Mouse (Mus musculus): Measurements from ENCODE around the gene Hist1h2ae. TPM values are rescaled to one million over a fixed set of nuclear protein-coding genes. Genes with fewer than 3 reads are reported as not detected.

Gene Hist1h2ae
- polyA plus RNA-seq, 1 experiment from 2014 or later: 1.7 TPM

Other genes starting within 250 kb of the Hist1h2ae start
- 11.3 TPM for gene Zfp322a, start 202.0 kb downstream of the Hist1h2ae start, polyA plus RNA-seq (2017; shearing (Covaris generic))
- gene Abt1, start 147.4 kb downstream of the Hist1h2ae start, polyA plus RNA-seq (2017; shearing (Covaris generic)): 14.7 TPM
- not detected for gene Btn1a1, start 105.3 kb downstream of the Hist1h2ae start, polyA plus RNA-seq (2017; shearing (Covaris generic))
- gene Btn2a2, start 82.4 kb downstream of the Hist1h2ae start, polyA plus RNA-seq (2017; shearing (Covaris generic)): not detected
- gene Hist1h4h, start 40.2 kb downstream of the Hist1h2ae start, polyA plus RNA-seq (2017; shearing (Covaris generic)): 4.7 TPM
- gene Hist1h2af, start 37.3 kb downstream of the Hist1h2ae start, polyA plus RNA-seq (2017; shearing (Covaris generic)): not detected
- not detected for gene Hist1h3g, start 35.8 kb downstream of the Hist1h2ae start, polyA plus RNA-seq (2017; shearing (Covaris generic))
- 0.29 TPM for gene Hist1h2bh, start 27.8 kb downstream of the Hist1h2ae start, polyA plus RNA-seq (2017; shearing (Covaris generic))
- gene Hist1h3f, start 27.2 kb downstream of the Hist1h2ae start, polyA plus RNA-seq (2017; shearing (Covaris generic)): 1.1 TPM
- gene Hist1h4f, start 19.6 kb downstream of the Hist1h2ae start, polyA plus RNA-seq (2017; shearing (Covaris generic)): not detected
- gene Hist1h1d, start 18.0 kb downstream of the Hist1h2ae start, polyA plus RNA-seq (2017; shearing (Covaris generic)): 0.21 TPM
- gene Hist1h3e, start 8.9 kb downstream of the Hist1h2ae start, polyA plus RNA-seq (2017; shearing (Covaris generic)): 2.8 TPM
- gene Hist1h2bg, start 176 bp upstream of the Hist1h2ae start, polyA plus RNA-seq (2017; shearing (Covaris generic)): 3.7 TPM
- gene Hist1h2bf, start 3.0 kb upstream of the Hist1h2ae start, polyA plus RNA-seq (2017; shearing (Covaris generic)): not detected
- gene Hist1h2ad, start 3.2 kb upstream of the Hist1h2ae start, polyA plus RNA-seq (2017; shearing (Covaris generic)): 0.70 TPM
- not detected for gene Hist1h3d, start 4.5 kb upstream of the Hist1h2ae start, polyA plus RNA-seq (2017; shearing (Covaris generic))
- 14.8 TPM for gene Hist1h4d, start 10.4 kb upstream of the Hist1h2ae start, polyA plus RNA-seq (2017; shearing (Covaris generic))
- gene Hist1h2be, start 49.9 kb upstream of the Hist1h2ae start, polyA plus RNA-seq (2017; shearing (Covaris generic)): 2.0 TPM
- 4.4 TPM for gene Hist1h1e, start 51.3 kb upstream of the Hist1h2ae start, polyA plus RNA-seq (2017; shearing (Covaris generic))
- 0.29 TPM for gene Hist1h2ac, start 112.7 kb upstream of the Hist1h2ae start, polyA plus RNA-seq (2017; shearing (Covaris generic))
- 10.1 TPM for gene Hist1h2bc, start 113.0 kb upstream of the Hist1h2ae start, polyA plus RNA-seq (2017; shearing (Covaris generic))
- not detected for gene Hist1h1t, start 124.6 kb upstream of the Hist1h2ae start, polyA plus RNA-seq (2017; shearing (Covaris generic))
- 4.5 TPM for gene Hist1h4c, start 127.2 kb upstream of the Hist1h2ae start, polyA plus RNA-seq (2017; shearing (Covaris generic))
- 0.79 TPM for gene Hfe, start 139.6 kb upstream of the Hist1h2ae start, polyA plus RNA-seq (2017; shearing (Covaris generic))
- 34.3 TPM for gene Hist1h1c, start 167.6 kb upstream of the Hist1h2ae start, polyA plus RNA-seq (2017; shearing (Covaris generic))
- gene Hist1h3c, start 174.4 kb upstream of the Hist1h2ae start, polyA plus RNA-seq (2017; shearing (Covaris generic)): not detected
- not detected for gene Hist1h2bb, start 175.5 kb upstream of the Hist1h2ae start, polyA plus RNA-seq (2017; shearing (Covaris generic))
- not detected for gene Hist1h2ab, start 179.9 kb upstream of the Hist1h2ae start, polyA plus RNA-seq (2017; shearing (Covaris generic))
- not detected for gene Hist1h3b, start 181.0 kb upstream of the Hist1h2ae start, polyA plus RNA-seq (2017; shearing (Covaris generic))
- 6.6 TPM for gene Hist1h4b, start 185.8 kb upstream of the Hist1h2ae start, polyA plus RNA-seq (2017; shearing (Covaris generic))
- not detected for gene Hist1h4a, start 190.0 kb upstream of the Hist1h2ae start, polyA plus RNA-seq (2017; shearing (Covaris generic))
- gene Hist1h3a, start 191.2 kb upstream of the Hist1h2ae start, polyA plus RNA-seq (2017; shearing (Covaris generic)): 3.8 TPM
- not detected for gene Hist1h1a, start 192.4 kb upstream of the Hist1h2ae start, polyA plus RNA-seq (2017; shearing (Covaris generic))
- gene Trim38, start 198.7 kb upstream of the Hist1h2ae start, polyA plus RNA-seq (2017; shearing (Covaris generic)): not detected
- gene Slc17a2, start 235.8 kb upstream of the Hist1h2ae start, polyA plus RNA-seq (2017; shearing (Covaris generic)): not detected